Mouse (Mus musculus): ENCODE data around the gene Acsf3.

Gene Acsf3

GRCm38 (mm10) chr8:122811870-122812494, 36.7 kb downstream of the Acsf3 start:
- no peak for DNase-seq

- no peak for DNase-seq
These were observed 37.4 kb downstream of the Acsf3 start for GRCm38 (mm10) chr8:122812610-122813250.

GRCm38 (mm10) chr8:122814608-122815007, 39.3 kb downstream of the Acsf3 start:
- no peak for DNase-seq

GRCm38 (mm10) chr8:122816965-122817364, 41.7 kb downstream of the Acsf3 start:
- DNase-seq = no peak

GRCm38 (mm10) chr8:122817724-122818496, 42.6 kb downstream of the Acsf3 start:
- DNase-seq = no peak

DNA sequence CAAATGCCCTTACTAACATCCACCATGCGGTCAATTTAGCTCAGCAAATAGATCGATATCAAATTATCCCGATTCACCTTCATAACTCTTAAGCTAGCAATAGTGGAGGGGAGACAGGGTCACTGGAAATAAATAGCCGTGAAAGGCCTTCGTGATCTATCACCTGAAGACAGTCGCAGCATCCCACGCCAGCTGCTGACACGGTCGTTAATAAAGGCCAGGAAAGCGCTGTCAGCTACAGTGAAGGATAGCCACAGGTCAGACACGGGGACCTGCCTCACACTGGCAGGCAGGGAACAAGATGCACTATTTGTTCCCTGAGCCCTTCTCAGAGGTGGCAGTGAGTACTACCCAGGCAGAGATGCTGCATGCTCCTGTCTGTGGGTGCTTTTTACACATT, 44.5 kb downstream of the Acsf3 start:
- DNase-seq = no peak

- peak; percentile 73 for DNase-seq
These were observed 49.3 kb downstream of the Acsf3 start for GRCm38 (mm10) chr8:122824571-122824970.

- DNase-seq = no peak
These were observed 49.7 kb downstream of the Acsf3 start for GRCm38 (mm10) chr8:122824986-122825385.

GRCm38 (mm10) chr8:122825408-122825807, 50.1 kb downstream of the Acsf3 start:
- no peak for DNase-seq

GRCm38 (mm10) chr8:122829396-122829795, 54.1 kb downstream of the Acsf3 start:
- no peak for DNase-seq

DNA sequence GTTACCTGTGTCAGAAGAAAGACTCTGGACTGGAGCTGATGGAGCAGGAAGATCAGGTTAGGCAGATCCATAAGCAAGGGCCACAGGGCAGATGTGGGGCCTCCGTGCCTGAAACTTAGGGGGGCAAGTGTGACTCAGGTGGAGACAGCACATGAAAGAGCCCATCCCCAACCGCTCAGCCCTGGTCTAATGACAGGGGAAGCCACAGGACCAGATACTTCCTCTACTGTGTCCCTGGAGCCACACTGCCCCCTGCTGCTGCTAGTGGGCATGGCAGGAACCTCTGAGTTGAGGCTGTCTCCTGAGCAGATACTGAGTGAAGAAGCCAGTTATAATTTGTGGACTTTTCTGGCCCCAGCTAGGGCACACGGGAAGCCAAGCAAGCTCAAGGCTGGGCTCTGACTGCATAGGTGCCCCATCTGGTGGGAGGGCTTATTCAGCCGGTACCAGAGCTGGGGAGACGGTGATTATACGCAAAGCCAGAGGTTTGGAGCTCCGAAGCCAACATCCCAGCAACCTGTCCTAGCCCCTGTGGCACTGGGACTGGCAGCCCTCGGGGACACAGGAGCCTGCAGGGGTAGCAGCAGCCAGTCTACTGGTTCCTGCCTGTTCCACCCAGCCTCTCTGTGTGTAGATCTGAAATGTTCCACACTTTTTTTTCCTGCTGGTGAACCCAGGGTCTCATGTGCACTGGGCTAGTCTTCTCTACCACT, 55.2 kb downstream of the Acsf3 start:
- DNase-seq = peak; percentile 98

- DNase-seq = no peak
These were observed 59.1 kb downstream of the Acsf3 start for GRCm38 (mm10) chr8:122834416-122834815.

GRCm38 (mm10) chr8:122834971-122835370, 59.7 kb downstream of the Acsf3 start:
- DNase-seq = peak; percentile 88

DNA sequence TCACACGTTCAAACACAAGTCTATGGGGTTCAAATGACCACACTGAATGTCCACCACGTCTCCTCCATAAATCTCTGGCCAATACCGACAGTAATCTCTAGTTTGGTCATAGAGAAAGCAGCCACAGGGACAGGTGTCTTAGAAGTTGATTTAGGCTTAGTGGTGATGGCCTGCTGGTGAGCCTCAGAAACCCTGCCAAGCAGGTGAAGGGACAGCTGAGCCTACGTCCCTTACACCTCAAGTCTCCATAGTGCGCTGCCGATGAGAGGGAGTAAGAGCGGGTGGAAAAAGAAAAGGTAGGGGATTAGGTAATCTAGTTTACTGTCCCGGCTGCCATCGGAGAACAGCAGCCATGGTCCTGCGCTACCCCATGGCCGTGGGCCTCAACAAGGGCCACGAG, 60.9 kb downstream of the Acsf3 start:
- no peak for DNase-seq

DNA sequence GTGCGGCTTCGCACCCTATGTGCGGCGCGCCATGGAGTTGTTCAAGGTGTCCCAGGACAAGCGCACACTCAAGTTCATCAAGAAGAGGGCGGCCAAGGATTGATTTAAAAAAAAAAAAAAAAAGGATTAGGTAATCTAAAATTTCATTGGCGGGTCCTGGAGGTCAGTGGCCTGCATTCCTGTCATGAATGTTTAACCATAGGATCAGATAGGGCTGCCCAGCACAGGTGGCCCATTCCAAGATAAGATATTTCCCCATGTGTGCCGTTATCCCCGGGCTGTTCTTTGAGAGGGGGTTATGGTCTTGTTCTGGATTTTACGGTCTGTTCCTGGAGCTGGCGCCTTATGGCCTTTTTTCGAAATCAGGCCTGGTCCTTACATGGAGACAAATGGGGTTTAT, 61.4 kb downstream of the Acsf3 start:
- no peak for DNase-seq

GRCm38 (mm10) chr8:122844161-122844560, 68.9 kb downstream of the Acsf3 start:
- DNase-seq = no peak

DNA sequence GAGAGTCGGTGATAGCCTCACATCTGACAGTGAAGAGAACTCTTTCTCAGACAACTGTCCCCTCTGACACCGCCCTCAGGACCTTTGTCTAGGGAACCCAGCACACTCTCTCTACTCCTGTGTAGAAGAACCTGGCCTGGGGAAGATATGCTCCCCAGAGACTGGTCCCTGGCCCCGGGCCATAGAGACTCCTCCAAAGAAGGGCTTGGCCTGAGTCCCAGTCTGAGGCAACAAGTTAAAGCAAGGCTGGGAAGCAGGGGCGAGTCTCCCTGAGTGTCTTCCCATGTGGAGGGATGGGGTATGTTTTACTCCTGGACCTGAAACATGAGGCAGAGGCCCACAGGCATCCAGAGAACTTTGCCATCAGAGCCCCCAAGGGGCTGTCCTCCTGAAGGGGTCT, 70.4 kb downstream of the Acsf3 start:
- no peak for DNase-seq

DNA sequence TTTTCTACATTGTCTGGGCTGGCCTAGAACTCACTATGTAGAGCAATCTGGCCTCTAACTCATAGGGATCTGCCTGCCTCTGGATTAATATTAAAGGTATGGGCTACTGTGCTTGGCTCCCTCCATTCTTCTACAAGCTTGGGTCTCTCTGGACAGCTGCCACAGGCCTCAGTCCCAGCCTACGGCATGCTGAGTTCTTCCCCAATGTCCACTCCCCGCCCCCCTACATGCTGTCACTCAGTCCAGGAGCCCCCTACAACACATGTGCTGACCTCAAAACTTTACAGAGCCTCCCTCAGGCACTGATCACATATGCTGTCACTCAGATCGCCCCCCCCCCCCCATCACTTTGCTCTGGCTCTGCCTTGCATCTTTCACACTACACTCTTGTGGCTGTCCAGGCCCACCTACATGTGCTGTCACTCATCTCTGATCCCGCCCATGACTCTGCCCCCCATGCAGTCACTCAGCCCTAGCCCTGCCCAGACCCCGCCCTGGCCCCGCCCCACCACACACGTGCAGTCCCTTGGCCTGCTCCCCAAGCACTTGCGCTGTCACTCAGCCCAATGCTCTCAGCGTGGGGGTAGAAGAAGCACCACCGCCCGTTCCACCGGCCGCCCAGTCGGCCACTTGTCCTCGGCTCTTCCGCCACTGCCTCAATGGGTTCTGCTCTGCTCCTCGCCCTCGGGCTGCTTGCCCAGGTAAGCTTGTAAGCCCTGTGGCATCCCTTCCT, 72.7 kb downstream of the Acsf3 start, which contains the start of gene Cdh15:
Cdh15 (plus strand) TSS at position 138 of the 733 bp plus-strand sequence.
- DNase-seq = peak; percentile 78

- DNase-seq = no peak
These were observed 74.0 kb downstream of the Acsf3 start for GRCm38 (mm10) chr8:122849152-122849910.

GRCm38 (mm10) chr8:122850641-122851240, 75.5 kb downstream of the Acsf3 start:
- peak; percentile 42 for DNase-seq
